Mouse (Mus musculus): ENCODE measurements around the gene Pcca. TPM values are rescaled to one million over a fixed set of nuclear protein-coding genes. Genes with fewer than 3 reads are reported as not detected.

Pcca gene
- total and polyA plus RNA-seq, 2 experiments: 26.3 to 54.1 TPM

DNA sequence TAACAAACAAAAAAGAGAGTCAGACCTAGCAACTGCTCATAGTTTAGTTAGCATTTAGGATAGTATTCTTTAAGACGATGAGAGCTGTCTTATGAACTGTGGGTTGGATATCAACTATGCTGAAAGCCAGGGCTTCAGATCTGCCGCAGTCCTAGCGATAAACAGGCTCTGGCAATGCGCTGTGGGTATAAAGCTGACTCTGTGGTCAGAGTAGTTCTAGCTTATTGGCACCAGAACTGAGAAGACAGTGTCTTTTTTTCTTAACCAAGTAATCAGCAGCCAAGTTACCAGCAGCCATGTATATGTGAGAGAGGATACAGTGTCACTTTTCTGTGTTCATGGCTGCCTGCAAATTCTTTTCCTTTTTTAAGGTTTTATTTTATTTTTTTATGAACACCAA lies 154.3 kb downstream of the Pcca start:
- no peaks in the 10 kb centered on the region for H3K79me2 ChIP-seq (ENCODE audit: control insufficient read depth, insufficient read depth, low read length)
- 97% methylated on average over 4 of the region's 4 CpGs for WGBS
- no peak for DNase-seq (ENCODE audit: extremely low read depth, low read depth, low spot score)
- TF ChIP-seq POLR2A (IDR thresholded peaks at IDR 0.05; ENCODE audit: extremely low read depth, insufficient read depth, low read length) (no peak), CTCF (IDR thresholded peaks at IDR 0.05; ENCODE audit: low read depth, low read length) (no peak)
- H3K4me3 ChIP-seq (ENCODE audit: insufficient read depth, low read depth, low read length): no peak overlapping the region
- no peaks in the 10 kb centered on the region for H3K4me1 ChIP-seq (ENCODE audit: control insufficient read depth, insufficient read depth, low read length)
- no peaks in the 10 kb centered on the region for H3K27me3 ChIP-seq (ENCODE audit: control insufficient read depth, insufficient read depth, low read length)
- peaks cover 29% of the 10 kb centered on the region for H3K36me3 ChIP-seq (ENCODE audit: control insufficient read depth, insufficient read depth, low read length)
- H3K27ac ChIP-seq (replicated peaks; ENCODE audit: insufficient read depth, low read depth, low read length): no peak overlapping the region
- H3K9ac ChIP-seq (ENCODE audit: low read depth, low read length): no peak overlapping the region

DNA sequence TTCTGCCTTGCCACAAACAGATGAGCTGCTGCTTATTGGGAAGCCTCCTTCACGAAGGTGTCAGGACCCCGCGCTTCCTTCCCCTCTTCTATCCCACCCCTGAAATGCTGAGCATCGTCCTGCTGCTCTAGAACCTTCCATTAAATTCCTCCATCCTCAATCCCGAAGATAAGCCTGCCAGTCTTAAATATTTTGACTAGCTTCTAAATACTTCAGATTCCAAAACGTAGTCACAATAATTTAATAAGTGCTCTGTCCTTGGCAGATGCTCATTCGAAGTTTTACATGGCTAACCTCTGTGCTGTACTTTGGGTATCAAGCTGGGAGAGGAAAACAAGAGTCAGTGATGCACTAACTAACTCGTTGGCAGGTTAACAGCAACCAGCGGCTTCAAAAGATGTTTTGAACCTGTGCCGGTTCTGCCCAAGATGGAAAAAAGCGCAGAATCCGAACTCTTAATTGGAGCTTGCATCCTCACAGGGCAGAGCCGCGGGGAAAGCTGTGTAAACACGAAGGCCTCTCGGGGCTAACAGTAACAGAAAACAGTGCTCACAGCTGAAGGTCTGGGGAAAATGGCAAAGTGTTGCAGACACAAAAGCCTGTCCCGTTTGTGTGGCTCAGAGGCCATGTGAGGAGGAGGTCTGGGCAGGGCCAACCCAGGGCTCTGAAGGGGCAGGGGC lies 155.2 kb downstream of the Pcca start:
- no peak overlapping the region for H3K4me3 ChIP-seq (ENCODE audit: insufficient read depth, low read depth, low read length)
- WGBS: 81% methylated on average over 17 of the region's 17 CpGs

DNA sequence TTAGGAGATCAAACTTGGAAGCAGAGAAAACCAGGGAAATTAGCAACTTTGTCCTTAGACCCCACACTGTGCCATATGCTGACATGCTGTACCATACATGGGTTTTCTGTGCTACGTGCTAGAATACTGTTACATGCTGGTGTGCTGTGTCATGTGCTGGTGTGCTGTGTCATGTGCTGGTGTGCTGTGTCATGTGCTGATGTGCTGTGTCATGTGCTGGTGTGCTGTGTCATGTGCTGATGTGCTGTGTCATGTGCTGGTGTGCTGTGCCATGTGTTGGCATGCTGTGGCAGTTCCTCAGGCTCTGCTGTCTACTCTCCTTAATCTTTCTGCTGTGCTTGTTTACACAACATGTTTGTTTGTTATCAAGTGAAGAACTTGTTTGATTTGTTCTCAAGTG lies 157.4 kb downstream of the Pcca start:
- no peak overlapping the region for H3K27ac ChIP-seq (replicated peaks; ENCODE audit: insufficient read depth, low read depth, low read length)
- 98% methylated on average over 1 of the region's 1 CpGs for WGBS
- TF ChIP-seq CTCF (IDR thresholded peaks at IDR 0.05; ENCODE audit: low read depth, low read length) (no peak), POLR2A (IDR thresholded peaks at IDR 0.05; ENCODE audit: extremely low read depth, insufficient read depth, low read length) (no peak)

More for the DNA sequence above, 155.2 kb downstream of the Pcca start:
- no peak overlapping the region for H3K27ac ChIP-seq (replicated peaks; ENCODE audit: insufficient read depth, low read depth, low read length)
- no peaks in the 10 kb centered on the region for H3K79me2 ChIP-seq (ENCODE audit: control insufficient read depth, insufficient read depth, low read length)
- no peak overlapping the region for H3K9ac ChIP-seq (ENCODE audit: low read depth, low read length)
- H3K4me1 ChIP-seq (ENCODE audit: control insufficient read depth, insufficient read depth, low read length): no peaks in the 10 kb centered on the region
- H3K27me3 ChIP-seq (ENCODE audit: control insufficient read depth, insufficient read depth, low read length): no peaks in the 10 kb centered on the region
- DNase-seq (ENCODE audit: extremely low read depth, low read depth, low spot score): no peak
- H3K36me3 ChIP-seq (ENCODE audit: control insufficient read depth, insufficient read depth, low read length): peaks cover 34% of the 10 kb centered on the region
- TF ChIP-seq CTCF (IDR thresholded peaks at IDR 0.05; ENCODE audit: low read depth, low read length): no peak
- no peak for TF ChIP-seq POLR2A (IDR thresholded peaks at IDR 0.05; ENCODE audit: extremely low read depth, insufficient read depth, low read length)

DNA sequence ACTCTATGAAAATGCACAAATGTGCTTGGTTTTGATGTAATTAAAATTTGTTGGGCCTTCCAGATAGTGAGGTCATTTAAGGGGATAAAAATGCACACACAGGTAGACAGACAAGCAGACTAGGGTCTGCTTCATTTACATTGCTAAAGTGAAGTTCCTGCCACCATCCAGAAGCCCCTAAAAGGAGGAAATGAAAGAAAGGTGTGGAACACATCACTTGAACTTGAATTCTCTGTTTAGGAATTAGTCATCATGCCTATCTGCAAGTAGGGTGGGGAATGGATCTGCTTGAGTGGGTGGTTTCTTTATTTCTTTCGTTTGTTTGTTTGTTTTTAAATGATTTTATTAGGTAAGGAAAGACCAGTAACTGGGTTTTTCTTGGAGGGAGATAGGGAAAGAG lies 166.2 kb downstream of the Pcca start:
- H3K9ac ChIP-seq (ENCODE audit: low read depth, low read length): no peak overlapping the region
- H3K4me1 ChIP-seq (ENCODE audit: control insufficient read depth, insufficient read depth, low read length): no peaks in the 10 kb centered on the region
- no peak overlapping the region for H3K4me3 ChIP-seq (ENCODE audit: insufficient read depth, low read depth, low read length)
- H3K27me3 ChIP-seq (ENCODE audit: control insufficient read depth, insufficient read depth, low read length): no peaks in the 10 kb centered on the region
- H3K27ac ChIP-seq (replicated peaks; ENCODE audit: insufficient read depth, low read depth, low read length): no peak overlapping the region
- H3K79me2 ChIP-seq (ENCODE audit: control insufficient read depth, insufficient read depth, low read length): no peaks in the 10 kb centered on the region
- peaks cover 18% of the 10 kb centered on the region for H3K36me3 ChIP-seq (ENCODE audit: control insufficient read depth, insufficient read depth, low read length)
- TF ChIP-seq POLR2A (IDR thresholded peaks at IDR 0.05; ENCODE audit: extremely low read depth, insufficient read depth, low read length) (no peak), CTCF (IDR thresholded peaks at IDR 0.05; ENCODE audit: low read depth, low read length) (no peak)
- no peak for DNase-seq (ENCODE audit: extremely low read depth, low read depth, low spot score)
- 56% methylated on average over 1 of the region's 1 CpGs for WGBS

More for the DNA sequence above, 157.4 kb downstream of the Pcca start:
- Histone ChIP-seq H3K36me3 (ENCODE audit: control insufficient read depth, insufficient read depth, low read length) (peaks cover 32% of the 10 kb centered on the region), H3K4me1 (ENCODE audit: control insufficient read depth, insufficient read depth, low read length) (no peaks in the 10 kb centered on the region), H3K79me2 (ENCODE audit: control insufficient read depth, insufficient read depth, low read length) (no peaks in the 10 kb centered on the region), H3K27me3 (ENCODE audit: control insufficient read depth, insufficient read depth, low read length) (no peaks in the 10 kb centered on the region), H3K9ac (ENCODE audit: low read depth, low read length) (no peak overlapping the region), H3K4me3 (ENCODE audit: insufficient read depth, low read depth, low read length) (no peak overlapping the region)
- peak; percentile 14 for DNase-seq (ENCODE audit: extremely low read depth, low read depth, low spot score)

DNA sequence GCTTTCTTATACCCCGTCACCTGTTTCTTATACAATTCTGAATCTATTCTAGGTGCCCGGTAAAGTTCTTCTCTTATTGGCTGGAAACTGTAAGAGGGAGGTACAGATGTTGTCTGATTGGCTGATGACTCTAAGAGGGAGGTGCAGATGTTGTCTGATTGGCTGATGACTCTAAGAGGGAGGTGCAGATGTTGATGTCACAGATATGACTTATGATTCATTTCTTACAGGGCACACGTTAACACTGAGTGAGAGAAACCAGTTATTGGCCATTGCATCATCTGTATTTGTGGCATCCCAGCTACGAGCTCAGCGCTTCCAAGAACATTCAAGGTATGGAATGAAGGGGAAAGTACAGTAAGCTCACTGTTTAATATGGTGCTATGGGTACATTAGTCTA lies 179.7 kb downstream of the Pcca start:
- WGBS: 96% methylated on average over 5 of the region's 5 CpGs
- H3K4me1 ChIP-seq (ENCODE audit: control insufficient read depth, insufficient read depth, low read length): no peaks in the 10 kb centered on the region

DNA sequence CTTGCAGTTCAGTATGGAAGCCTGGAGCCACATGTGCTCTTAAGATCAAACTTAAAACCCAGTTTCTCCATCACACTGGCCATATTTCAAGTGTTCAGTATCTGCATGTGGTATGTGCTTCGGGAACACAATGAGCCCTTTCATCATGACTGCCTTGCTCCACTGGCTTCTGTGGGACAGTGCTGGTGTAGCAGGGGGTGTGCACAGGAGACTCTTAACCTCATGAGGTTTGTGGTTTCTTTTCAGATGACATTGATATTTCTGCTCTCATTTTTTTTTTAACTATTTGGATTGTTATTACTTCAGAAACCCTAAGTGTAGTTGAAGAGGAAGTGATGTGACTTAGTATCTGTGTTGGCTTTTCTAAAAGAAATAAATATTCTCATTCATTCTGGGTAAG lies 180.8 kb downstream of the Pcca start:
- no peak overlapping the region for H3K4me3 ChIP-seq (ENCODE audit: insufficient read depth, low read depth, low read length)
- no peaks in the 10 kb centered on the region for H3K27me3 ChIP-seq (ENCODE audit: control insufficient read depth, insufficient read depth, low read length)
- peaks cover 3% of the 10 kb centered on the region; the same call in 1 of the 2 replicates for H3K4me1 ChIP-seq (ENCODE audit: control insufficient read depth, insufficient read depth, low read length)
- no peak for DNase-seq (ENCODE audit: extremely low read depth, low read depth, low spot score)
- 88% methylated on average over 1 of the region's 1 CpGs for WGBS
- H3K79me2 ChIP-seq (ENCODE audit: control insufficient read depth, insufficient read depth, low read length): no peaks in the 10 kb centered on the region
- H3K36me3 ChIP-seq (ENCODE audit: control insufficient read depth, insufficient read depth, low read length): peaks cover 5% of the 10 kb centered on the region; the same call in 1 of the 2 replicates
- H3K27ac ChIP-seq (replicated peaks; ENCODE audit: insufficient read depth, low read depth, low read length): no peak overlapping the region
- TF ChIP-seq CTCF (IDR thresholded peaks at IDR 0.05; ENCODE audit: low read depth, low read length): no peak
- no peak for TF ChIP-seq POLR2A (IDR thresholded peaks at IDR 0.05; ENCODE audit: extremely low read depth, insufficient read depth, low read length)
- no peak overlapping the region for H3K9ac ChIP-seq (ENCODE audit: low read depth, low read length)

More for the DNA sequence above, 179.7 kb downstream of the Pcca start:
- no peak for TF ChIP-seq CTCF (IDR thresholded peaks at IDR 0.05; ENCODE audit: low read depth, low read length)
- no peak for TF ChIP-seq POLR2A (IDR thresholded peaks at IDR 0.05; ENCODE audit: extremely low read depth, insufficient read depth, low read length)
- Histone ChIP-seq H3K27ac (replicated peaks; ENCODE audit: insufficient read depth, low read depth, low read length) (no peak overlapping the region), H3K27me3 (ENCODE audit: control insufficient read depth, insufficient read depth, low read length) (no peaks in the 10 kb centered on the region), H3K36me3 (ENCODE audit: control insufficient read depth, insufficient read depth, low read length) (peaks cover 5% of the 10 kb centered on the region; the same call in 1 of the 2 replicates), H3K4me3 (ENCODE audit: insufficient read depth, low read depth, low read length) (no peak overlapping the region), H3K9ac (ENCODE audit: low read depth, low read length) (no peak overlapping the region), H3K79me2 (ENCODE audit: control insufficient read depth, insufficient read depth, low read length) (no peaks in the 10 kb centered on the region)
- DNase-seq (ENCODE audit: extremely low read depth, low read depth, low spot score): no peak
